Mouse (Mus musculus) heart, postnatal 25 days (tissue): ENCODE results near the gene Sytl1. TPM values are rescaled to one million over a fixed set of nuclear protein-coding genes. Genes with fewer than 3 reads are reported as not detected.

Experiments
- DNase-seq: peaks from one replicate; pipeline ENCODE4 v3.0.0; 2022; ENCODE audit warnings: low spot score
- intact Hi-C: fragments of 180-260 bp; cut with DNase I; formaldehyde crosslinking; loops from one replicate; pipeline ENCODE4 v1.15.1; 2025
- total RNA-seq, 2 experiments: library from RNA; stranded (reverse); gene quantifications; 2 replicates each; pipeline ENCODE4 v1.2.3; 2021

The Sytl1 gene
- under 1 TPM; 0.36 to 0.81 TPM for total RNA-seq

GRCm38 (mm10) chr4:133262882-133263281 is at the start of gene Sytl1:
TSS of gene Sytl1 (minus strand) at chr4:133263113.
- DNase-seq, result no peak
- intact Hi-C loops, result no loop called here

GRCm38 (mm10) chr4:133309948-133310347 is 47.0 kb upstream of the Sytl1 start:
- peak; percentile 48 for DNase-seq
- intact Hi-C loops, result loop anchor here (1.0 to 2.0 kb wide), 3 partner anchors 33 to 141 kb away; no protein-coding TSS in a partner anchor

- no peak for DNase-seq
- intact Hi-C loops, result no loop called here
Observed at GRCm38 (mm10) chr4:133307331-133307730, 44.4 kb upstream of the Sytl1 start.

GRCm38 (mm10) chr4:133305825-133306224 is 42.9 kb upstream of the Sytl1 start:
- intact Hi-C loops, result no loop called here
- DNase-seq, result no peak

- intact Hi-C loops, result no loop called here
- DNase-seq, result no peak
Observed at GRCm38 (mm10) chr4:133304770-133305169, 41.9 kb upstream of the Sytl1 start.

- no peak for DNase-seq
- intact Hi-C loops, result no loop called here
Observed at GRCm38 (mm10) chr4:133302668-133303067, 39.8 kb upstream of the Sytl1 start.

- DNase-seq, result peak; percentile 28
- intact Hi-C loops, result loop anchor here (1.0 kb wide), 1 partner anchor 293 kb away; no protein-coding TSS in a partner anchor
Observed at GRCm38 (mm10) chr4:133301802-133302201, 38.9 kb upstream of the Sytl1 start.

GRCm38 (mm10) chr4:133300421-133300820 is 37.5 kb upstream of the Sytl1 start:
- intact Hi-C loops, result no loop called here

GRCm38 (mm10) chr4:133299701-133300100 is 36.8 kb upstream of the Sytl1 start:
- DNase-seq, result no peak
- intact Hi-C loops, result loop anchor here (5.0 kb wide), 1 partner anchor 352 kb away; no protein-coding TSS in a partner anchor

More at GRCm38 (mm10) chr4:133300421-133300820, 37.5 kb upstream of the Sytl1 start:
- no peak for DNase-seq

- intact Hi-C loops, result loop anchor here (5.0 kb wide), 1 partner anchor 351 kb away; no protein-coding TSS in a partner anchor
- no peak for DNase-seq
Observed at GRCm38 (mm10) chr4:133298516-133299365, 35.8 kb upstream of the Sytl1 start.

GRCm38 (mm10) chr4:133297801-133298238 is 34.9 kb upstream of the Sytl1 start:
- peak; percentile 60 for DNase-seq

GRCm38 (mm10) chr4:133297360-133297759 is 34.4 kb upstream of the Sytl1 start:
- intact Hi-C loops, result loop anchor here (1.0 to 5.0 kb wide), 3 partner anchors 64 to 350 kb away; no protein-coding TSS in a partner anchor
- no peak for DNase-seq

More at GRCm38 (mm10) chr4:133297801-133298238, 34.9 kb upstream of the Sytl1 start:
- intact Hi-C loops, result loop anchor here (1.0 to 5.0 kb wide), 3 partner anchors 65 to 351 kb away; no protein-coding TSS in a partner anchor

- DNase-seq, result no peak
- intact Hi-C loops, result no loop called here
Observed at GRCm38 (mm10) chr4:133294084-133294483, 31.2 kb upstream of the Sytl1 start.

GRCm38 (mm10) chr4:133292901-133293843 is 30.3 kb upstream of the Sytl1 start:
- DNase-seq, result no peak
- intact Hi-C loops, result no loop called here

GRCm38 (mm10) chr4:133292405-133292804 is 29.5 kb upstream of the Sytl1 start:
- no peak for DNase-seq
- intact Hi-C loops, result no loop called here

GRCm38 (mm10) chr4:133291255-133291654 is 28.3 kb upstream of the Sytl1 start:
- DNase-seq, result no peak
- intact Hi-C loops, result no loop called here

GRCm38 (mm10) chr4:133286476-133287077 is 23.7 kb upstream of the Sytl1 start:
- intact Hi-C loops, result no loop called here
- no peak for DNase-seq

- intact Hi-C loops, result no loop called here
- no peak for DNase-seq
Observed at GRCm38 (mm10) chr4:133285950-133286349, 23.0 kb upstream of the Sytl1 start.

- no peak for DNase-seq
Observed at GRCm38 (mm10) chr4:133285299-133285698, 22.4 kb upstream of the Sytl1 start.

GRCm38 (mm10) chr4:133282656-133283055 is 19.7 kb upstream of the Sytl1 start:
- no peak for DNase-seq
- intact Hi-C loops, result no loop called here

More at GRCm38 (mm10) chr4:133285299-133285698, 22.4 kb upstream of the Sytl1 start:
- intact Hi-C loops, result no loop called here
